16 mouse cellular contexts compared by ENCODE assay signal in genomic region chr17:34960702-34961493, GRCm38 (mm10). TPM values are rescaled to one million over a fixed set of nuclear protein-coding genes. Genes with fewer than 3 reads are reported as not detected.
A peak's percentile ranks its signal among the peaks of the same experiment; 100 is the strongest.
DNase-seq lines count a peak whose midpoint lies in the region; ATAC-seq and TF ChIP-seq lines count a peak whose summit lies in the region.
"Had no signal": no experiment of that assay in that cellular context is flagged by ENCODE, and none has a peak within 500 bp of the region (broad histone marks: within the 10 kb centered on the region; RNA-seq: fewer than 3 reads in every experiment).

No protein-coding gene starts in this region.

- no peak overlapping the region for H3K4me3 ChIP-seq in heart, embryonic 15.5 days
- H3K4me3 ChIP-seq in left cerebral cortex, adult 2 months, result no peak overlapping the region
- no peak overlapping the region for H3K4me3 ChIP-seq in CH12.LX (replicated peaks in 1 of 3; ENCODE audit: low read depth in 2 of 3, low read length in 2 of 3, poor library complexity in 1 of 3)
- H3K4me3 ChIP-seq in limb, embryonic 15.5 days, result no peak overlapping the region

- dilution Hi-C loops in CH12.LX (cut with MboI; ENCODE audit: extremely low pct_ligation_motif_present, extremely low pct_unique_long_range_greater_than_20kb, low sequenced_read_pairs), result no loop called here

- no peaks in the 10 kb centered on the region for H3K36me3 ChIP-seq in heart, embryonic 15.5 days
- no peaks in the 10 kb centered on the region for H3K36me3 ChIP-seq in CH12.LX (replicated peaks in 1 of 2; ENCODE audit: control insufficient read depth in 1 of 2, insufficient read depth in 1 of 2, low read length in 1 of 2)
- no peaks in the 10 kb centered on the region for H3K36me3 ChIP-seq in limb, embryonic 15.5 days
- H3K36me3 ChIP-seq: midbrain, embryonic 13.5 days; neural tube, embryonic 13.5 days had no signal

- no peak overlapping the region for H3K9ac ChIP-seq in heart, embryonic 15.5 days
- H3K9ac ChIP-seq in CH12.LX (ENCODE audit: insufficient read depth, low read depth), result no peak overlapping the region
- no peak overlapping the region for H3K9ac ChIP-seq in limb, embryonic 15.5 days

- in situ Hi-C loops in CH12.LX (cut with MboI; ENCODE audit: low pct_ligation_motif_present, low pct_unique_long_range_greater_than_20kb, low sequenced_read_pairs), result no loop called here

- 0 out of 2 replicates have a peak, but pooled peaks cover 7% of the 10 kb centered on the region for H3K4me1 ChIP-seq in heart, embryonic 15.5 days (replicated peaks)
- peaks cover 3 to 40% of the 10 kb centered on the region in 2 experiments for H3K4me1 ChIP-seq in CH12.LX (ENCODE audit: control insufficient read depth in 1 of 2, insufficient read depth in 2 of 2)
- H3K4me1 ChIP-seq in limb, embryonic 15.5 days, result peaks cover 15% of the 10 kb centered on the region

- no peaks in the 10 kb centered on the region for H3K79me2 ChIP-seq in CH12.LX (replicated peaks; ENCODE audit: control insufficient read depth, extremely low read depth, insufficient read depth, poor library complexity, severe bottlenecking)

- TF ChIP-seq RAD21 in CH12.LX (IDR thresholded peaks at IDR 0.05; ENCODE audit: low read depth, low read length), result no peak

- peaks cover 5% of the 10 kb centered on the region for H3K27me3 ChIP-seq in heart, embryonic 15.5 days
- H3K27me3 ChIP-seq in CH12.LX (replicated peaks), result no peaks in the 10 kb centered on the region
- peaks cover 6% of the 10 kb centered on the region; the same call in 1 of the 2 replicates for H3K27me3 ChIP-seq in limb, embryonic 15.5 days

- H3K4me2 ChIP-seq in heart, embryonic 15.5 days, result no peak overlapping the region
- no peak overlapping the region; the same call in 1 of the 2 replicates for H3K4me2 ChIP-seq in CH12.LX (ENCODE audit: insufficient read depth, low read depth, poor library complexity, severe bottlenecking)
- no peak overlapping the region for H3K4me2 ChIP-seq in limb, embryonic 15.5 days

- no peak for TF ChIP-seq POLR2A in CH12.LX (IDR thresholded peaks at IDR 0.05; ENCODE audit: low read depth, low read length)

- TF ChIP-seq CTCF in left cerebral cortex, adult 2 months (IDR thresholded peaks at IDR 0.05), result no peak
- TF ChIP-seq CTCF in CH12.LX (conservative IDR thresholded peaks at IDR 0.05 in 1 of 2, IDR thresholded peaks at IDR 0.05 in 1 of 2; ENCODE audit: low read depth in 2 of 2, low read length in 2 of 2), result no peak

- H3K27ac ChIP-seq in heart, embryonic 15.5 days, result 0 out of 2 replicates have a peak overlapping the region, but pooled peaks have one; percentile 30
- H3K27ac ChIP-seq in left cerebral cortex, adult 2 months, result peak overlapping the region; percentile 28; the same call in 1 of the 2 replicates
- no peak overlapping the region for H3K27ac ChIP-seq in CH12.LX (ENCODE audit: insufficient read depth, low read depth)
- H3K27ac ChIP-seq in limb, embryonic 15.5 days, result peak overlapping the region; percentile 97
- H3K27ac ChIP-seq: forebrain, embryonic 13.5 days; midbrain, embryonic 13.5 days; neural tube, embryonic 13.5 days had no signal

- intact Hi-C loops in left cerebral cortex, adult 2 months (cut with DNase I), result no loop called here

- TF ChIP-seq EP300 in CH12.LX (IDR thresholded peaks at IDR 0.05; ENCODE audit: low read length), result no peak

- ATAC-seq in heart, embryonic 15.5 days (replicated peaks; ENCODE audit: insufficient number of reproducible peaks, insufficient read depth, low FRiP score, low read depth), result no peak
- ATAC-seq in limb, embryonic 15.5 days (ENCODE audit: insufficient number of reproducible peaks, low FRiP score, low TSS enrichment, low read depth), result no peak
- ATAC-seq: forebrain, embryonic 13.5 days; midbrain, embryonic 13.5 days had no signal

- H3K9me3 ChIP-seq in heart, embryonic 15.5 days (replicated peaks), result no peaks in the 10 kb centered on the region
- H3K9me3 ChIP-seq in CH12.LX (replicated peaks; ENCODE audit: low read length), result peaks cover 2% of the 10 kb centered on the region
- H3K9me3 ChIP-seq in limb, embryonic 15.5 days, result no peaks in the 10 kb centered on the region
- H3K9me3 ChIP-seq: forebrain, embryonic 13.5 days; midbrain, embryonic 13.5 days; neural tube, embryonic 13.5 days had no signal

- DNase-seq in heart, adult 8-10 months (ENCODE audit: low spot score), result no peak
- DNase-seq in left cerebral cortex, adult 2 months (ENCODE audit: extremely low spot score in 1 of 2, low spot score in 2 of 2), result no peak
- no peak for DNase-seq in left cerebral cortex, adult 8-10 months (ENCODE audit: low spot score in 2 of 2)
- peak; percentile 45 for DNase-seq in CH12.LX (ENCODE audit: extremely low read depth)
- no peak for DNase-seq in cerebellum, postnatal 14 days
- DNase-seq in cerebellum, postnatal 10 days, result no peak
- DNase-seq: adrenal gland, postnatal 10 days; embryo, embryonic 11 days; lung, postnatal 14 days had no signal

TF ChIP-seq in CH12.LX, 34 proteins besides CTCF, POLR2A, EP300 and RAD21:
- TF ChIP-seq ETS1 (conservative IDR thresholded peaks at IDR 0.05; ENCODE audit: low read depth, low read length), result peak; percentile 55
- no peak for TF ChIP-seq USF2 (conservative IDR thresholded peaks at IDR 0.05; ENCODE audit: low read depth, low read length)

RNA-seq across cellular contexts. Expression of gene Hspa1b, which starts 1.9 kb away (rescaled TPM):
- 0.16 and 0.30 TPM in 2 replicates for polyA plus RNA-seq in heart, embryonic 15.5 days (2015; fragmentation: Nextera tagmentation; extraction: Ambion mirVana)
- total RNA-seq in heart, adult 8-10 months (2022), result 1 to 10 TPM; 1.4 to 5.5 (median 2.6) TPM
- 10 to 100 TPM; 18.8 to 22.1 TPM for total RNA-seq in left cerebral cortex, adult 2 months (2021)
- total RNA-seq in left cerebral cortex, adult 8-10 months (2022), result 10 to 100 TPM in 2 of 4 experiments, 1 to 10 TPM in 2; 6.9 to 13.1 (median 10.4) TPM
- total RNA-seq in CH12.LX (2012; rRNA removed), result 0.08 and 0.25 TPM in 2 replicates
- 0.15 and 0.30 TPM in 2 replicates for total RNA-seq in CH12.LX (2014; rRNA removed)
- polyA plus RNA-seq in CH12.LX (2012; ENCODE audit: insufficient read length, low read depth), result 0.15 TPM in 1 of 2 replicates, not detected in the other
- polyA plus RNA-seq in limb, embryonic 15.5 days (2015; fragmentation: Nextera tagmentation; extraction: Ambion mirVana), result 3.3 and 3.6 TPM in 2 replicates

RNA-seq across cellular contexts. Expression of gene Gm20481, which starts 8.8 kb away (rescaled TPM):
- polyA plus RNA-seq in heart, embryonic 15.5 days (2015; fragmentation: Nextera tagmentation; extraction: Ambion mirVana), result not detected in 2 replicates
- not detected for total RNA-seq in heart, adult 8-10 months (2022)
- not detected for total RNA-seq in left cerebral cortex, adult 2 months (2021)
- not detected for total RNA-seq in left cerebral cortex, adult 8-10 months (2022)
- not detected in 2 replicates for total RNA-seq in CH12.LX (2012; rRNA removed)
- total RNA-seq in CH12.LX (2014; rRNA removed), result not detected in 2 replicates
- not detected in 2 replicates for polyA plus RNA-seq in CH12.LX (2012; ENCODE audit: insufficient read length, low read depth)
- not detected in 2 replicates for polyA plus RNA-seq in limb, embryonic 15.5 days (2015; fragmentation: Nextera tagmentation; extraction: Ambion mirVana)
- total RNA-seq: adrenal gland, postnatal 10 days; gastrocnemius, adult 8-10 months; liver, adult 2 months had no signal
- polyA plus RNA-seq: forebrain, embryonic 13.5 days; liver, adult 2 months; midbrain, embryonic 13.5 days; neural tube, embryonic 13.5 days had no signal

RNA-seq across cellular contexts. Expression of gene Hspa1a, which starts 11.1 kb away (rescaled TPM):
- 3.5 and 4.8 TPM in 2 replicates for polyA plus RNA-seq in heart, embryonic 15.5 days (2015; fragmentation: Nextera tagmentation; extraction: Ambion mirVana)
- total RNA-seq in heart, adult 8-10 months (2022), result 1 to 10 TPM; 1.8 to 7.5 (median 3.6) TPM
- 10 to 100 TPM; 14.5 to 17.2 TPM for total RNA-seq in left cerebral cortex, adult 2 months (2021)
- 10 to 100 TPM; 11.9 to 17.5 (median 13.7) TPM for total RNA-seq in left cerebral cortex, adult 8-10 months (2022)
- not detected in 2 replicates for total RNA-seq in CH12.LX (2012; rRNA removed)
- not detected in 2 replicates for total RNA-seq in CH12.LX (2014; rRNA removed)
- not detected in 2 replicates for polyA plus RNA-seq in CH12.LX (2012; ENCODE audit: insufficient read length, low read depth)
- 31.7 and 32.0 TPM in 2 replicates for polyA plus RNA-seq in limb, embryonic 15.5 days (2015; fragmentation: Nextera tagmentation; extraction: Ambion mirVana)

RNA-seq across cellular contexts. Expression of gene Hspa1l, which starts 11.6 kb away (rescaled TPM):
- 2.1 and 2.6 TPM in 2 replicates for polyA plus RNA-seq in heart, embryonic 15.5 days (2015; fragmentation: Nextera tagmentation; extraction: Ambion mirVana)
- 10 to 100 TPM in 2 of 4 experiments, 1 to 10 TPM in 2; 8.7 to 13.3 (median 11.0) TPM for total RNA-seq in heart, adult 8-10 months (2022)
- total RNA-seq in left cerebral cortex, adult 2 months (2021), result under 1 TPM; 0.34 to 0.42 TPM
- under 1 TPM; 0.24 to 0.72 (median 0.58) TPM for total RNA-seq in left cerebral cortex, adult 8-10 months (2022)
- 0.30 and 0.38 TPM in 2 replicates for total RNA-seq in CH12.LX (2012; rRNA removed)
- not detected in 2 replicates for total RNA-seq in CH12.LX (2014; rRNA removed)
- 1.1 and 1.4 TPM in 2 replicates for polyA plus RNA-seq in CH12.LX (2012; ENCODE audit: insufficient read length, low read depth)
- polyA plus RNA-seq in limb, embryonic 15.5 days (2015; fragmentation: Nextera tagmentation; extraction: Ambion mirVana), result 0.46 and 0.65 TPM in 2 replicates
- polyA plus RNA-seq: liver, adult 2 months had no signal

RNA-seq across cellular contexts. Expression of gene Lsm2, which starts 20.8 kb away (rescaled TPM):
- 116 and 132 TPM in 2 replicates for polyA plus RNA-seq in heart, embryonic 15.5 days (2015; fragmentation: Nextera tagmentation; extraction: Ambion mirVana)
- 10 to 100 TPM; 17.5 to 21.7 (median 17.9) TPM for total RNA-seq in heart, adult 8-10 months (2022)
- 10 to 100 TPM; 15.8 to 18.4 TPM for total RNA-seq in left cerebral cortex, adult 2 months (2021)
- 10 to 100 TPM; 14.1 to 22.5 (median 17.3) TPM for total RNA-seq in left cerebral cortex, adult 8-10 months (2022)
- total RNA-seq in CH12.LX (2012; rRNA removed), result 104 and 120 TPM in 2 replicates
- total RNA-seq in CH12.LX (2014; rRNA removed), result 134 and 135 TPM in 2 replicates
- polyA plus RNA-seq in CH12.LX (2012; ENCODE audit: insufficient read length, low read depth), result 274 and 345 TPM in 2 replicates
- 143 and 159 TPM in 2 replicates for polyA plus RNA-seq in limb, embryonic 15.5 days (2015; fragmentation: Nextera tagmentation; extraction: Ambion mirVana)
